Mouse (Mus musculus): ENCODE results near the gene Nfyb.

Gene Nfyb

GRCm38 (mm10) chr10:82741876-82742275 is 22.1 kb downstream of the Nfyb start:
- DNase-seq, result no peak

- DNase-seq, result peak; percentile 83 to 85
Observed at GRCm38 (mm10) chr10:82741354-82741753, 22.6 kb downstream of the Nfyb start.

GRCm38 (mm10) chr10:82699296-82699941 is 64.5 kb downstream of the Nfyb start:
- peak in 1 of 2 experiments; percentile 40 for DNase-seq

GRCm38 (mm10) chr10:82698712-82699261 is 65.2 kb downstream of the Nfyb start:
- DNase-seq, result peak; percentile 96 to 97
